Mouse (Mus musculus): ENCODE results near the gene Ctnnbl1. TPM values are rescaled to one million over a fixed set of nuclear protein-coding genes. Genes with fewer than 3 reads are reported as not detected.

Gene Ctnnbl1
- total RNA-seq, 2 experiments from 2014 or later: 9.1 to 9.4 TPM

- no peak for DNase-seq (ENCODE audit: low spot score)
Measured at GRCm38 (mm10) chr2:157859046-157859701, 122.0 kb downstream of the Ctnnbl1 start.

DNA sequence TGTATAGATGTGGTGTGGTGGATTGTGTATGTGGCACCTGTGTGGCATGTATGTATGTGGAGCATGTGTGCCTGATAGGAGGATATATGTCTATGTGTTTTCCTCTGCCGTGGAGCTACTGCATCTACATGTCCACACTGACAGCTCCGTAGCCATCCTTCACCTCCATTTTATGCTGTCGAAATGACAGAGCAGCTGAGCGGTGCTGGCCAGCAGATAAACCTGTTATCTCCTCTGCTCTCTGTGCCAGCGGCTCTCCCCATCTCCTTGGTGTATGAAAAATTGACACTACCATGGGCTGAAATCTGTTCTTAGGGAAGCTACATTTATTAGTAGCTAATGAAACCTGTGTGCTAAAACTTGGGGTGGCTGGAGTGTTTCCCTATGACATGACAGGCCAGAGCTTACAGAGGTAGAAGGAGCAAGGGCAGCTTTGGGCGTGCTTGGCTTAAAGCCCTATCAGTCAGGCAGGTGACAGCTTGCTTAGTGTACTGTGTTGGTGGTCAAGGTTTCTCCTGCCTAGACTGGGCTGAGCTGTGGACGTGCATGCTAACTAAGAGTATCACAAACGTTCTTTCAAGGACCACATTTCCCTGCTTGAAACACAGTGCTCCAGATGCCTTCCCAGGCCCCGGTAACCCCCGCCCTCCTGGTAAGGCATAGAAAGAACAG, 124.2 kb downstream of the Ctnnbl1 start:
- intact Hi-C loops (cut with DNase I): no loop called here
- no peak for DNase-seq (ENCODE audit: low spot score)

More at GRCm38 (mm10) chr2:157859046-157859701, 122.0 kb downstream of the Ctnnbl1 start:
- intact Hi-C loops (cut with DNase I): no loop called here

DNA sequence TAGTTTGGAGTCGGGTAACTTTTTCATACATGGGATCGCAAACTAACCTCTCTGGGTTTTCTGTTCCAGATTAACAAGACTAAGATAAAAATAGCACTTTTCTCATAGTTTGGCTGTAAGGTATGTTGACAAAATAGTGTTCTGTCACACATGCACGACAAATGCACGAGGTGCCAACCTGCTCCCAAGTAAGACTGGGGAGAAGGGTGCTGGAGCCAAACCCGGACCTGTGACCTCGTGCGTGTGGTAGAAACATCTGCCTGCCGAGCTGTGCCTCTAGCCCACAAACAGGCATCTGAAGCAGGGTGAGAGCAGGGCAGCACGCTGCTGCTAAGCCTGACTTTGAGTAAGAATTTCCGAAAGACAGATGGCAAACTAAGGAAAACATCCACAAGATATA, 125.1 kb downstream of the Ctnnbl1 start:
- intact Hi-C loops (cut with DNase I): no loop called here
- no peak for DNase-seq (ENCODE audit: low spot score)

GRCm38 (mm10) chr2:157867126-157867525, 129.9 kb downstream of the Ctnnbl1 start:
- DNase-seq (ENCODE audit: low spot score): no peak
- intact Hi-C loops (cut with DNase I): no loop called here

DNA sequence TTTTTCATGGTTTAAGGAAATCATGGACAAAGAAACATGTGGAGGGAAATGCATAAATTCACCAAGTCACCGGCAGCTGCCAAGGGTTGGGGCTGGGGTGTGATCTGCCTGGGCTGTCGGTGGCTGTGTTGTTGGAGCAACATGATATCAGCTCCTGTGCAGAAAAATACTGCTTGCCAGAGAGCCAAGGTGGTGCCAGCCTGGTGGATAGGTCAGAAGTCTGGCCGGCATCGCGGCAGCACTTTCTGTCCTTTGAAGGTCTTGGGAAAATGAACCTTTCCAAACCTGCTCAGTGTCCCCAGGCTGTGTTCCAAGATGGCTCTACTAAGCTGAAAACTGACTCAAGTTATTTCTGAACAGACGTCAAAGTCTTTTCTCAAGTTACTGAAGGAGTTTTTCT, 133.0 kb downstream of the Ctnnbl1 start:
- intact Hi-C loops (cut with DNase I): loop anchor here (5.0 kb wide), 1 partner anchor 48 kb away; no protein-coding TSS in a partner anchor
- DNase-seq (ENCODE audit: low spot score): no peak

GRCm38 (mm10) chr2:157873223-157873622, 136.0 kb downstream of the Ctnnbl1 start:
- DNase-seq (ENCODE audit: low spot score): peak; percentile 38
- intact Hi-C loops (cut with DNase I): loop anchor here (5.0 kb wide), 1 partner anchor 51 kb away; no protein-coding TSS in a partner anchor

DNA sequence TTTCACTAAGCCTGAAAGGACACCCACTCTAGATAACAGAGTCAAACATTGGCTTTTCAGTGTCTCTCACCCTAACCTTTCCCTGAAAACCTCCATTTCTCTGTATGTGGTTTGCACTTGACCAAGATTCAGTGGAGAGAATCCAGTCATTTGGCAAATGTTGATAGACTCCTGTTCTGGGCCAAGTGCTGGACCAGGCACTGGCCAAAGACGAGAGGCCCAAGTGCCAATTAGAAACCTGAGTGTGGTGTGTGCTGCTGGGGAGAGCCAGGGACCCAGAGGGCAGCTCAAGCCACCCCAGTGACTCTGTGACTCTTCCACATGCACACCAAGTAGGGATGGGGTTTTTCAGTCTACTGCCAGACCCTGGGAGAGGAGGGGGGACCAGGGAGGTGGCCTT, 136.5 kb downstream of the Ctnnbl1 start:
- intact Hi-C loops (cut with DNase I): loop anchor here (5.0 kb wide), 1 partner anchor 51 kb away; no protein-coding TSS in a partner anchor
- no peak for DNase-seq (ENCODE audit: low spot score)

GRCm38 (mm10) chr2:157875111-157875510, 137.9 kb downstream of the Ctnnbl1 start:
- intact Hi-C loops (cut with DNase I): loop anchor here (5.0 kb wide), 1 partner anchor 123 kb away; no protein-coding TSS in a partner anchor
- no peak for DNase-seq (ENCODE audit: low spot score)

GRCm38 (mm10) chr2:157877394-157877793, 140.2 kb downstream of the Ctnnbl1 start:
- intact Hi-C loops (cut with DNase I): loop anchor here (5.0 kb wide), 1 partner anchor 125 kb away; no protein-coding TSS in a partner anchor
- DNase-seq (ENCODE audit: low spot score): no peak

DNA sequence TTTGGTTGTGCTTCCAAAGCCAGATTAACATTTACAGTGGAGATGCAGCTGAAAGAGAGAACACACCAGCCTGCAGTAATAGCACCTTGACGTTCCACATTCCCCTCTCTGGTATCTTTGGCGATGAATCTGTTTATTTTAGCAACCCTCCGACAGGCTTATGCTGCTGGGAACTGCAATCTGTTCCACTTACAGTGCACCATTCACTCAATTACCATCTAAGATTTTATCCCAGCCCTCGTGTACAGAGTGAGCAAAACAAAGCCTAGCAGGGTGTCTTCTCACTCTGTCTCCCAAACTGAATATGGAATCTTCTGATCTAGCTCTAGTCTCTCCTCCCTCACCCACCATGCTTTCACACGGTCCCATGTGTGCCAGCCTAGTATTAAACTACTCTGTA, 140.8 kb downstream of the Ctnnbl1 start:
- intact Hi-C loops (cut with DNase I): loop anchor here (5.0 kb wide), 1 partner anchor 126 kb away; no protein-coding TSS in a partner anchor
- DNase-seq (ENCODE audit: low spot score): no peak

GRCm38 (mm10) chr2:157881939-157882338, 144.7 kb downstream of the Ctnnbl1 start:
- intact Hi-C loops (cut with DNase I): no loop called here
- DNase-seq (ENCODE audit: low spot score): no peak

DNA sequence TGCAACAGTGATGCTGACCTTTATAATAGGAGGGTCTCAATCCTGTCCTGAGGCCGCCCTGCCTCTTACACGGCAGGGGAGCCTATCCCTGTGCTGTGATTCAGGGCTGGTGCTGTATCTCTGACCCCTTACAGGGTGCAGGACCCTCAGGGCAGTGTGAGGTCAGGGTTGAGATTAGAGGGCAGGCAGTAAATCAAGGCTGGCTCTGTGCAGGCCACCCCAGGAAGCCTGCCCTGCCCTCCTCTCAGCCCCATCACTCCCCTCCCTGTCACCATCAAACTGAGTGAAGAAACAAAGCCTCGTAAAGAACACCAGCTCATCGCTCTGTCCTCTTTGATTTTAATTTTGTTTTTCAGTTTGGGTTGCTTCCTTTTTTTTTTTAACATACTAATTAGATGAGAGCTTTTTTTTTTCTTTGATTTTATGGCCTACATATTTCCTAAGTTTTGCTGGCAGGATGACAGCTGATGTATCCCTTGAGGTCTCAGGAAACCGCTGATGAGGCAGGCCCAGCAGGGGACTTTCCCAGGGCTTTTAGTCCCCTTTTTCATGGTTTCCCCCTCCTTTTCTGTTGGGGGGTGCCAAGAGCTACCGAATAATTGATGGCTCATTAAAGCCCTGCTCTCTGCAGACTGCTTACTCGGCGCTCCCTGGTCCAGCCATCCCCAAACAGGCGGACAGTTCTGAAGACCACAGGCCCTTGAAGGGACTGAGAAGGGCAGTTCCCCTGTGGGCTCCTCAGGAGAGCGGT, 150.2 kb downstream of the Ctnnbl1 start:
- no peak for DNase-seq (ENCODE audit: low spot score)
- intact Hi-C loops (cut with DNase I): no loop called here

GRCm38 (mm10) chr2:157891166-157891565, 154.0 kb downstream of the Ctnnbl1 start:
- DNase-seq (ENCODE audit: low spot score): no peak
- intact Hi-C loops (cut with DNase I): no loop called here

DNA sequence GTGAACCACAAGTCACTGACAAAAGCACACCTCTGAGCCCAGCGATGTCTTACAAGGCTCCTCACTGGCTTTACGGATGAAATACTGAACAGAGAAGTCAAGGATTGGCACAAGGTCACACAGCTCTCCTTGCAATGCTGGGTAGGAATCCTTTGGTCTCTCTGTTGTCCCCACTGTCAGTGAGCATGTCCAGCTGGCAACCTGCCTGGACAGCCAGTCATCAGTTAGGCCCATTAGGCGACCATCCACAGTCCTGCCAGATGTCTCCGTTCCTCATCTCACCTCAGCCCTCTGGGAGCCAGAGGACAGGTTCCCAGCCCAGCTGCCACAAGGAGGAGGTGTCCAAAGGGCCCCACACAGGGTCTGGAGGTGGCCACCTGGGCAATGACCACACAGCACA, 159.9 kb downstream of the Ctnnbl1 start:
- intact Hi-C loops (cut with DNase I): no loop called here
- no peak for DNase-seq (ENCODE audit: low spot score)

GRCm38 (mm10) chr2:157913204-157913636, 176.0 kb downstream of the Ctnnbl1 start:
- intact Hi-C loops (cut with DNase I): no loop called here
- peak; percentile 31 for DNase-seq (ENCODE audit: low spot score)

DNA sequence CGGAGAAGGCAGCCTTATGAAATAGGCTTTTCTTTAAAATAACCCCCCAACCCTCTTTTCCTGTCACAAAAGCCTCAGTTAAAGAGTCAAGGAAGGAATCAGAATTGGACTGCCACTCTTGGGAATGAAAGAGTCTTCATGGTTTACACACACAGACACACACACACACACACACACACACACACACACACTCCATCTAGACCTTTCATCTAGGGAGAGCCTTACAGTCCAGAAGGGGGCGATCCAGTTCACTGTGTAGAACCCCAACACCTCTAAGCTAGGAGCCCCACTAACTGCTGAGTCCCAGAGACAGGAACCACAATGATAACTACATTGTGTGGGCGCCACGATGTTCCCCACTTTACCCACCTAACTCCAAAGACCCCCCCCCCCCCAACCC, 176.5 kb downstream of the Ctnnbl1 start:
- intact Hi-C loops (cut with DNase I): no loop called here
- no peak for DNase-seq (ENCODE audit: low spot score)

DNA sequence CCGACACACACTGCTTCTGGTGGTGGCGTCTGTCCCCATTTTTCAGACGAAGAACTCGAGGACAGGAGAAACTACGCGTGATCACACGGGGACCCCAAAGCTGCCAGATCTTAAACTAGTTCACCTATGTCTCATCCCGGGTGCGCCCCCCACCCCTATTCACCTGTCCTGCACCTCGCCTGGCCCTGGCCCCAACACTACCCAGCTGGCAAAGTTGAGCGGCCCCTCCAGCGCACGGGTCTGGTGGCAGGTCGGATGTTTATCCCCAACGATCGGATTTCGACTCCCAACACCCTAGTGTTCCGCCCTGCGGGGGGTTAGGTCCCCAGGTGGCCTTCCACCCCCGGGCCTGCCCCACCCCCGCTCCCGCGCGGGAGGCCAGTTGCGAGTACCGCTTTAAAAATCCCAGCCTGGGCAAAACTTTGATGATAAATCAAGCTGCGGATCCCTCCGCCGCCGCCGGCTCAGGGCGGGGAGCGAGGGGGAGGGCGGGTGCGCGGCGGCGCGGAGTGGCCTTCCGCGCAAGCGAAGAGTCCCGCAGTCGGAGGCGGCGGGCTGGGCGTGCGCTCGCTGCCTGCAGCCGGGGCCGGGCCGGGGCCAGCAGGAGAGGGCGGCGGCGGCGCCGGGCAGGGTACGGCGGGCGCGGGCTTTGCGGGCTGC, 177.0 kb downstream of the Ctnnbl1 start, which contains the start of gene Vstm2l:
Gene Vstm2l, plus strand, starts transcription at position 549 of the 660 bp plus-strand sequence.
- intact Hi-C loops (cut with DNase I): no loop called here
- no peak for DNase-seq (ENCODE audit: low spot score)

- no peak for DNase-seq (ENCODE audit: low spot score)
- intact Hi-C loops (cut with DNase I): no loop called here
Measured at GRCm38 (mm10) chr2:157914889-157915517, 177.8 kb downstream of the Ctnnbl1 start.

GRCm38 (mm10) chr2:157918529-157918928, 181.3 kb downstream of the Ctnnbl1 start:
- intact Hi-C loops (cut with DNase I): no loop called here

More at GRCm38 (mm10) chr2:157918529-157918928, 181.3 kb downstream of the Ctnnbl1 start:
- no peak for DNase-seq (ENCODE audit: low spot score)

Measured in heart, postnatal 25 days (tissue).